Mouse (Mus musculus) naive thymus-derived CD4-positive, alpha-beta T cell, adult 2 months (primary cell): ENCODE results near the gene Pdzrn3.

Experiments
- DNase-seq: peaks from one replicate; pipeline ENCODE4 v3.0.0-alpha.2; 2011; ENCODE audit warnings: low read depth

The Pdzrn3 gene

GRCm38 (mm10) chr6:101195891-101196290, 181.8 kb downstream of the Pdzrn3 start:
- no peak for DNase-seq

DNA sequence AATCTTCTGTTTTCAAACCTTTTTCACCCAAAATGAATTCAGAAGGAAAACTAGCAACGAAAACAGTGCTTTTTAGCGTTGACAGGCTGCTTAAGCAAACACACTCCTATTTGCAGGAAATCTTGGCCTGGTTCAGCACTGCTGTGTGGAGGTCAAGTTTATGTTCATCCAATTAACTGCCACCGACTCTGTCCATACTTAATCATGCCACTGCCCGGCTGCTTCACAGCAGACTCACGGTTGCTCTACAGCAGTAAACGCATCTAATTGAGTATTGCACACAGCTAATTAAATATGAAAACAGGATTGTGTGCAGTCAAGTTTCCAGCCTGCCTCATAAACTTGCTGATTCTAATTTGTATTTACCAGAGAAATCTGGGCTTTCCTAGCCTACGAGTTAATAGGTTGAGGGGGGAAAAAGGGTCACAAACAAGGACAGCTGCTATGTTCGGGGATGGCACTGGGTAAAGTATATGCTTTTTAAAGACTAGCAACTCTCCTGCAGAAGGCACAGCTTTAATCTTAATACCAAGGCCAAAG, 183.2 kb downstream of the Pdzrn3 start:
- no peak for DNase-seq

- no peak for DNase-seq
Observed at GRCm38 (mm10) chr6:101191576-101191975, 186.1 kb downstream of the Pdzrn3 start.

GRCm38 (mm10) chr6:101187322-101187721, 190.4 kb downstream of the Pdzrn3 start:
- DNase-seq, result no peak

GRCm38 (mm10) chr6:101186887-101187286, 190.8 kb downstream of the Pdzrn3 start:
- no peak for DNase-seq

DNA sequence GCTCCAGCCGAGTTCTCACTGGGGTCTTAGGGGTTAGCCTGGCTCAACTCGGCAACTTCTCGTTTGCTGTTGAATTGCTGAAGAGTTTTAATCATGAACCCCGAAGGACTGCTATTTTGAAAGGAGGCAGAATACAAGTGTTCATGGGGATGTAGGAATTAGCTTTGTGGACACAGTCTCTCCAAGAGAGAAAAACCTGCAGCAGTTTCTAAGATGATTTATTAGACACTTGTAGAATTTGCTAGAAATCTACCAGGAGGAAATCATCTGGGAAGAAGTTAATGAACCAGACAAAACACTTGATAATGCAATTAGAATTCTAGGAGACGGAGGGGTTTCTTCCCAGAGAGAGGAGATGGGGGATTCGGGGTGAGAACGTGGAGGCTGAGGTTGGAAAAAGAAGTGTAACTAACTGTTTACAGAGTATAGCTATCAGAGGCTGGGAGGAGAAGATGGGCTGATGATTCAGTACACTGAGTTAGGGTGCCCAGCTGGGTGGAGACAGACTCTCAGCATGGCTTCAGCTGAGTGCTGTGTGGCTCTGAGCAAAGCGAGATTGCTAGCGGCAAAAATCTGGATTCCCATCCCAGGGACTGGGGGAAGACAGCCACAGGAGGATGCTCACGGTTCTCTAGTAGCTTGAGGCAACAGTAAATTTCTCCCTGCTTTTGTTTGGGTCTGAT, 193.5 kb downstream of the Pdzrn3 start:
- no peak for DNase-seq

DNA sequence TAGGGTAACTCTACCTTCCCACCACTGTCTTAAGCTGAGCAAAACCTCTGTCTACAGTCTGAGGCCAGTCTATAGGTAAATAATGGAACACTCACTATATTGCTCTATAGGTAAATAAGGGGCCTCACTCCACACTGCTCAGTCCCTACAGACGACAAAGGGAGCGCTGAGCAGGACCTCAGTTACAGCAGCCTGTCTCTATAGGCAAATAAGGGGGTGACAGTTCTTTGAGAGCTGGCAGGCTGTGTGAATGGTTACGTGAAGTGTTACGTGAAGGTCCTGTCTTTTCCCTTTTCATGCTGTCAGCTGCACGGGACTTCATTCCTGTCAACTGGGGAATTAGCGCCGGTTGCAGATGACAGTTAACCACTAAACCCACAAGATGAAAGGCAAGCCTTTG, 207.0 kb downstream of the Pdzrn3 start:
- DNase-seq, result no peak

DNA sequence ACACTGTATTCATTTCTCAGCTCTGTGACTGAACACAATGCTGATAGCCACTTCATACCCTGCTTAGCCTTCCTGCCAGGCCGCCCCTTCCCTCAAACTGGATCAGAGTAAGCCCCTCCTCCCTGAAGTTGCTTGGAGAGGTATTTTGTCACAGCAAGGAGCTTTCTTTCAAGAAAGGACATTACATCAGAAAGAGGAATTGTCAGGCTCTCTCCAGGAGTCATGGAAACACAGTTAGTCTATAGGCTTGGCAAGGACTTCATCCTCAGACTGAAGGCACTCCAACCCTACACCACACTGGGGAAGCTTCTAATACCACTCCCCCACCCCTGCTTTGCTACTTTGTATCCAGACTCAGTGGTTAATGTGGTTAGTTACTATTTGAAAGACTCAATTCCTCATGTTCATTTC, 224.2 kb downstream of the Pdzrn3 start:
- no peak for DNase-seq

DNA sequence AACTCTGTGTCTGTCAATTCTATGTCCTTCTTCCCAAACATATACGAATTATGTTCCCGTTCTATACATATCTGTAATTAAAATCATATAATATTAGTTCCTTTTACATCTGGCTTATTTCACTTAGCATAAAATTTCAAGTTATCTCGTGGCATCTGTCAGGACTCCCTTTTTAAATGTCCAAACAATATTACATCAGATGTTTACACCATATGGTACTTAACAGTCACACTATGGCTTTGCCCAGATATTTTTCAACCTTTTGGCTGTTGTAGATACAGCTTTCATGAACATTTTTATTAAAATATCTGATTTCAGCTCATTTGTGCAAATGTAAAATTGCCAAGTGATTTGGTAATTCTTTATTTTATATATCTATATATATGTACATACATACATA, 242.3 kb downstream of the Pdzrn3 start:
- no peak for DNase-seq

GRCm38 (mm10) chr6:101125396-101125795, 252.3 kb downstream of the Pdzrn3 start:
- no peak for DNase-seq

DNA sequence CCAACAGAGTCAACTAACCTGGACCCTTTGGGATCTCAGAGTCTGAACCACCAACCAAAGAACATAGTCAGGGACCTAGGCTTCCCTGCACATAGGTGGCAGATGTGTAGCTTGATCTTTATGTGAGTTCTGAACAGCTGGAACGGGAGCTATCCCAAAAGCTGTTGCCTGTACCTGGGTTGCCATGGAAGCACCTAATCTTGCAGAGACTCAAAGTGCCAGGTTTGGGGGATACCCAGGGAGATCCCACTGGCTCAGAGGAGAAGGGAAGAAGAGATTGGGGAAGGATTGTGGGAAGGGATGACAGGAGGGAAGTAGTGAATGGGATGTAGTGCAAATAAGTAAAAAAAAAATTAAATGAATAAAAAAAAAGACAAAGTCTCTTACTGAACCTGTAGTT, 268.7 kb downstream of the Pdzrn3 start:
- no peak for DNase-seq

DNA sequence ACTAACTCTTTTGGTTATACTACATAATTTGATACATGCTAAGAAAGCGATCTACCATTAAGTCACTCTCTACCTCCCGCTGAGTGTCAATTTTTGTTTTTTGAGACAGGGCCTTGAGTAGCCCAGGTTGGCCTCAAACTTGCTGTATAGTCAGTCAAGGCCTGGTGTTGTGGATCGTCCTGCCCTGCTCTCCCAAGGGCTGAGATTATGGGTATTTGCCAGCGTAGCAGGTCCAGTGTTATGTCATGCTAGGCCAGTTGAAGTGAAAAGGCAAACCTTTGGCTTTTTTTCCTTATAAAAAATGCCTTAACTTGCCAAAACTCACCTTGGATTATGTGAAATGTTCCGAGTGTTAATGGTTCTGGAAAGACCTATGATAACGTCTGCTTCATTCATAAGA, 274.2 kb downstream of the Pdzrn3 start:
- DNase-seq, result no peak

DNA sequence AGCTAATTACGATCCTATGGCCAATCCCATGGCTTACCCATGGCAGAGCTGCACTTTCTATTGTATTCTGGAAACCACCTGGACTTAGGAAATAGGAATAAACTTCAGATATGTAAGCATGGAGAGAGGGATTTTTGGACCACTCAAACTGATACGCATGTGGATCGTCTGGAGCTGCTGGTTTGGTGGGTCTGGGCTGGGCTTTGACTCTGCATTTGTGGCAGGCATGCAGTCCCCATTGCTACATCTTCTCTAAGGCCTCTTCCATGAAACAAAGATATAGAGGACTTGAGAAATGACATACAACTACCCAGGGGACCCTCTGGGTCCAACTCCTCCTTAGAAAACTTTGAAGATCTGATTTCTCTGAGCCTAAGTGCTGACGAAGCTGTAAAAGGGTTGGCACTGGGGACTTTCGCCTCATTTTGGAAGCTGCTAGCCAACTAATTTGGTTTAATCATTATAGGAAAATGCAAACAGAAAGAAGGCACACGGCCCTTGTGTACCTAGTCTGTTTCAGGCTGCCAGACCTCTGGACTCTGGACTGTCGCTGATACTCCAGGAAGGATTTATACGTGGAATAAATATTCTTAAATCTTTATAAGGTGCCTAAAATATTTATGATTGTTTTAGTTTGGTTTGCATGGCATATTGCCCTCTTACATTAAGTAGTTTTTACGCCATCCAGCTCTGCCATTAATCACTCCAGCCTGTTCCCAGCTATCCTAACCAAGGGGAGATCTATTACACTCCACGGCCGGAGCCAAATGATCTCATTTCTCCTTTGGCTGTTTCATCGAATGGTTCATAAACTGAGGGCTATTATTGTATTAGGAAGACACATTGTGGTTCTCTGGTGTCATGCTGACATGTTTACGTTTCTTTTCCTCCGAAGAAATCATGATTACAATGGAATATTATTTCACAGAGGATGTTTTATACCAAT, 275.7 kb downstream of the Pdzrn3 start:
- no peak for DNase-seq
